ENCODE assay signal across 38 mouse cellular contexts in the genomic region with DNA sequence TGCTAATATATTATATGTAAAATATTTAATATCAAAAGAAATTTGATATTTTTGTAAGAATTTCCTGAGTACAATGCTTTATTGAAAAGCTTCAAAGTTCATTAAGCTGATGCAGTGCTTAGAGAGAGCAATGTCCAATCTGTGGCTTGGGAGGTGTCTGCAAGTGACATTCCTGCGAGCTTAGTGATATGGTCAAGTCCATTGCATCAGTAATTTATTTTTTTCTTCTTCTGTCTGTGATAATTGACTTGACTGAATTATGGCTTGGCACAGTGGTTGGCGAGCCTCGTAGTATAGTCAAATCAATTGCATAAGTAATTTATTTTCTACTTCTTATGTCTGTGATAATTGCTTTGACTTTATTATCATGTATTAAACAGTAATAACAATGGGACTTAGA. TPM values are rescaled to one million over a fixed set of nuclear protein-coding genes. Genes with fewer than 3 reads are reported as not detected.
"Had no signal": no experiment of that assay in that cellular context is flagged by ENCODE, and none has a peak within 500 bp of the region (broad histone marks: within the 10 kb centered on the region; RNA-seq: fewer than 3 reads in every experiment).

No protein-coding gene starts in this region.

- H3K9ac ChIP-seq: embryonic facial prominence, embryonic 12.5 days; embryonic facial prominence, embryonic 13.5 days; embryonic facial prominence, embryonic 15.5 days; forebrain, embryonic 12.5 days; forebrain, embryonic 13.5 days; forebrain, embryonic 15.5 days; forebrain, postnatal 0 days had no signal

- DNase-seq: cerebellum, adult 2 months; cerebellum, adult 8-10 months; cerebellum, adult 9-10 months; cerebellum, adult 9-11 months; cerebellum, postnatal 10 days; cerebellum, postnatal 14 days; cerebellum, postnatal 25 days; cerebellum, postnatal 36 days; embryo, embryonic 11 days; forebrain, postnatal 0 days; gastrocnemius, adult 2 months; gastrocnemius, postnatal 10 days; gastrocnemius, postnatal 14 days; gastrocnemius, postnatal 25 days; gastrocnemius, postnatal 36 days; heart, adult 11 months; heart, adult 18-20 months had no signal

- H3K4me3 ChIP-seq: embryonic facial prominence, embryonic 10.5 days; embryonic facial prominence, embryonic 12.5 days; embryonic facial prominence, embryonic 13.5 days; embryonic facial prominence, embryonic 15.5 days; erythroblast, embryonic 14.5 days; forebrain, embryonic 10.5 days; forebrain, embryonic 12.5 days; forebrain, embryonic 13.5 days; forebrain, embryonic 15.5 days; gastrocnemius, adult 2 months had no signal

- ATAC-seq: forebrain, embryonic 13.5 days; forebrain, embryonic 14.5 days; forebrain, embryonic 15.5 days; forebrain, embryonic 16.5 days; forebrain, postnatal 0 days had no signal

- H3K4me2 ChIP-seq: embryonic facial prominence, embryonic 12.5 days; embryonic facial prominence, embryonic 13.5 days; embryonic facial prominence, embryonic 15.5 days; forebrain, embryonic 12.5 days; forebrain, embryonic 13.5 days; forebrain, embryonic 15.5 days had no signal

- H3K36me3 ChIP-seq: embryonic facial prominence, embryonic 10.5 days; embryonic facial prominence, embryonic 12.5 days; embryonic facial prominence, embryonic 13.5 days; embryonic facial prominence, embryonic 15.5 days; forebrain, embryonic 10.5 days; forebrain, embryonic 12.5 days; forebrain, embryonic 15.5 days had no signal

- H3K9me3 ChIP-seq: embryonic facial prominence, embryonic 10.5 days; embryonic facial prominence, embryonic 12.5 days; embryonic facial prominence, embryonic 13.5 days; embryonic facial prominence, embryonic 15.5 days; forebrain, embryonic 10.5 days; forebrain, embryonic 12.5 days; forebrain, embryonic 13.5 days; forebrain, embryonic 15.5 days had no signal

- H3K4me1 ChIP-seq: embryonic facial prominence, embryonic 10.5 days; embryonic facial prominence, embryonic 12.5 days; embryonic facial prominence, embryonic 13.5 days; embryonic facial prominence, embryonic 15.5 days; forebrain, embryonic 10.5 days; forebrain, embryonic 12.5 days; forebrain, embryonic 13.5 days; forebrain, embryonic 15.5 days had no signal

- H3K27me3 ChIP-seq: embryonic facial prominence, embryonic 12.5 days; embryonic facial prominence, embryonic 13.5 days; embryonic facial prominence, embryonic 15.5 days; forebrain, embryonic 12.5 days; forebrain, embryonic 13.5 days; forebrain, embryonic 15.5 days had no signal

- H3K27ac ChIP-seq: embryonic facial prominence, embryonic 10.5 days; embryonic facial prominence, embryonic 12.5 days; embryonic facial prominence, embryonic 13.5 days; embryonic facial prominence, embryonic 15.5 days; forebrain, embryonic 10.5 days; forebrain, embryonic 12.5 days; forebrain, embryonic 13.5 days; forebrain, embryonic 15.5 days; gastrocnemius, adult 2 months had no signal

RNA-seq across cellular contexts. Expression of a gene that starts 15.9 kb away (rescaled TPM):
- total RNA-seq: common myeloid progenitor, adult 5-6 weeks; gastrocnemius, adult 18-20 months; gastrocnemius, adult 2 months; gastrocnemius, adult 8-10 months; gastrocnemius, postnatal 14 days; gastrocnemius, postnatal 25 days; gastrocnemius, postnatal 36 days; granulocyte monocyte progenitor cell, adult 5-6 weeks; heart, adult 18-20 months had no signal
- polyA plus RNA-seq: cerebellum, adult 2 months; cortical plate, adult 2 months; embryonic facial prominence, embryonic 10.5 days; embryonic facial prominence, embryonic 12.5 days; embryonic facial prominence, embryonic 13.5 days; erythroblast, embryonic 14.5 days; forebrain, embryonic 11.5 days; forebrain, embryonic 12.5 days; forebrain, embryonic 13.5 days; forebrain, embryonic 14.5 days; forebrain, embryonic 15.5 days; forebrain, embryonic 16.5 days; forebrain, postnatal 0 days; frontal cortex, adult 2 months had no signal

RNA-seq across cellular contexts. Expression of a gene that starts 49.1 kb away (rescaled TPM):
- total RNA-seq: common myeloid progenitor, adult 5-6 weeks; forebrain, postnatal 0 days; gastrocnemius, adult 18-20 months; gastrocnemius, adult 2 months; gastrocnemius, adult 8-10 months; gastrocnemius, postnatal 10 days; gastrocnemius, postnatal 14 days; gastrocnemius, postnatal 25 days; gastrocnemius, postnatal 36 days; gastrocnemius, postnatal 4 days; granulocyte monocyte progenitor cell, adult 5-6 weeks; heart, adult 18-20 months had no signal
- polyA plus RNA-seq: embryonic facial prominence, embryonic 11.5 days; erythroblast, embryonic 14.5 days; forebrain, embryonic 10.5 days; forebrain, embryonic 12.5 days; forebrain, embryonic 13.5 days; forebrain, embryonic 14.5 days; forebrain, embryonic 16.5 days; gonadal fat pad, adult 2 months had no signal
